Mouse (Mus musculus): Measurements from ENCODE around the gene Zfp423. TPM values are rescaled to one million over a fixed set of nuclear protein-coding genes. Genes with fewer than 3 reads are reported as not detected.

Zfp423 gene
- polyA plus RNA-seq, 1 experiment from 2014 or later, result 6.1 TPM

DNA sequence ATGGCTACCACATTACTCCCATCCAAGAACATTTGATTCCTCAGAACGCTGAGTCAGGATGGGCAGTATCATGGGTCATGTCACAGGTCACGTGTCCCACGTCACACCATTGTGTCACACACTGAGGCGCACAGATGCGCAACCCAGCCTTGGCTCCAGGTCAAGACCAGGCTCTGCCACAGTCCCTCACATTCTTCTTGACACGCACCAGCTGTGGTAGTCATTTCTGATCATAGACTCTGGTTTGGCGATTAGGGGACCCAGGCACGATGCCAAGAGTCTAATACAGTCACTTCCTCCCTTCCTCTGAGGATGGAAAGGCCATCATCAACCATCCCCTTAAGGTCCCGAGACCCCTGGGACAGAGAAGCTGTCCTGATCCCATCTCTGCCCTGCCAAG, 43.6 kb downstream of the Zfp423 start:
- no peak for DNase-seq (ENCODE audit: low spot score)
- H3K4me3 ChIP-seq (replicated peaks; ENCODE audit: low read depth, low read length), result no peak overlapping the region
- H3K4me1 ChIP-seq (replicated peaks; ENCODE audit: insufficient read depth, low read length), result peaks cover 14% of the 10 kb centered on the region
- no peak overlapping the region for H3K9ac ChIP-seq (ENCODE audit: low read depth, low read length)
- ATAC-seq (replicated peaks; ENCODE audit: low FRiP score, low read depth), result no peak
- H3K4me2 ChIP-seq (ENCODE audit: low read length), result no peak overlapping the region
- no peaks in the 10 kb centered on the region for H3K9me3 ChIP-seq (replicated peaks; ENCODE audit: low read length)
- no peak for TF ChIP-seq CTCF (IDR thresholded peaks at IDR 0.05; ENCODE audit: low read depth)
- 59% methylated on average over 9 of the region's 9 CpGs for WGBS
- no peaks in the 10 kb centered on the region for H3K27me3 ChIP-seq (ENCODE audit: insufficient read depth, low read length)
- no peak overlapping the region for H3K27ac ChIP-seq
- H3K36me3 ChIP-seq (ENCODE audit: insufficient read depth, low read length), result no peaks in the 10 kb centered on the region

DNA sequence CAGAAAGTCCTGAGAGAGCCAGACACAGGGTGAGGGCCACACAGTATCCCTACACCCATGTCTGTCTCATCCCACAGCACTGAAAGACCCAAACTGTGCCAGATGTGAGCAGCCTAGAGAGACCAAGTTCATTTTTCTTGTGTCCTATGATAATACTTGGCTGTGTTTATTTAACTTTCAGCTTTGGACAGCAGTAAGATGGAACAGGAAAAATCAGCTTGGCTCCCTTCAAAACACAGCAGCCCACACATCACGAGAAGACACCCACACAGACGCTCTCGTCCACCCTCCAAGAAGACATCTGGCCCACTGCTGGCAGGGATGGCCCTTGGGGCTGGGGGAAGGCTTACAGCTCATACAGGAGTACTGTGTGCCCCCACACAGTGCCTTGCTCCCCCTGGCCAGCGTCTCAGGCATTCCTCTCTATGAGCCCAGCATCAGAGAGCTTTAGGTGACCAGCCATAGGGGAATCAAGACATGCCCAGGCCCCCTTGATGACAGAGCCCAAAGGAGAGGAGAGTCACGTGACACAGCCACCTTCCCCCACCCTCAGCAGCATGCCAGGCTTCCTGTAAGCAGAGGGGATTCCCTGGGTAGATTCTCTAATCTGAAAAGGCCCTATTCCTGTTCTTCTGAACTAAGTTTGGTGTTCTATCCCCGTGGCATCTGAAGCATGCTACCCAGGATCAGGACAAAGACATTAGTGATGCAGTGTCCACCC, 45.0 kb downstream of the Zfp423 start:
- peaks cover 14% of the 10 kb centered on the region for H3K4me1 ChIP-seq (replicated peaks; ENCODE audit: insufficient read depth, low read length)
- no peak overlapping the region for H3K9ac ChIP-seq (ENCODE audit: low read depth, low read length)
- no peak for TF ChIP-seq CTCF (IDR thresholded peaks at IDR 0.05; ENCODE audit: low read depth)
- no peaks in the 10 kb centered on the region for H3K27me3 ChIP-seq (ENCODE audit: insufficient read depth, low read length)
- ATAC-seq (replicated peaks; ENCODE audit: low FRiP score, low read depth) (no peak; the same call in 1 of the 2 replicates), DNase-seq (ENCODE audit: low spot score) (no peak)
- no peaks in the 10 kb centered on the region for H3K36me3 ChIP-seq (ENCODE audit: insufficient read depth, low read length)
- H3K4me3 ChIP-seq (replicated peaks; ENCODE audit: low read depth, low read length), result no peak overlapping the region
- no peak overlapping the region for H3K27ac ChIP-seq
- WGBS, result 41% methylated on average over 6 of the region's 6 CpGs
- no peak overlapping the region for H3K4me2 ChIP-seq (ENCODE audit: low read length)
- no peaks in the 10 kb centered on the region for H3K9me3 ChIP-seq (replicated peaks; ENCODE audit: low read length)

- peaks cover 4% of the 10 kb centered on the region for H3K4me1 ChIP-seq (replicated peaks; ENCODE audit: insufficient read depth, low read length)
- TF ChIP-seq CTCF (IDR thresholded peaks at IDR 0.05; ENCODE audit: low read depth), result no peak
- WGBS, result 84% methylated on average over 2 of the region's 2 CpGs
- H3K27ac ChIP-seq, result no peak overlapping the region
- H3K4me3 ChIP-seq (replicated peaks; ENCODE audit: low read depth, low read length), result no peak overlapping the region
- no peaks in the 10 kb centered on the region for H3K36me3 ChIP-seq (ENCODE audit: insufficient read depth, low read length)
- DNase-seq (ENCODE audit: low spot score) (no peak), ATAC-seq (replicated peaks; ENCODE audit: low FRiP score, low read depth) (no peak)
- H3K9ac ChIP-seq (ENCODE audit: low read depth, low read length), result no peak overlapping the region
- H3K4me2 ChIP-seq (ENCODE audit: low read length), result no peak overlapping the region
- H3K9me3 ChIP-seq (replicated peaks; ENCODE audit: low read length), result no peaks in the 10 kb centered on the region
- no peaks in the 10 kb centered on the region for H3K27me3 ChIP-seq (ENCODE audit: insufficient read depth, low read length)
Observed at GRCm38 (mm10) chr8:87908940-87909339, 50.5 kb downstream of the Zfp423 start.

GRCm38 (mm10) chr8:87905404-87905803, 54.0 kb downstream of the Zfp423 start:
- H3K4me2 ChIP-seq (ENCODE audit: low read length), result no peak overlapping the region
- no peak for TF ChIP-seq CTCF (IDR thresholded peaks at IDR 0.05; ENCODE audit: low read depth)
- no peak overlapping the region for H3K27ac ChIP-seq
- H3K36me3 ChIP-seq (ENCODE audit: insufficient read depth, low read length), result no peaks in the 10 kb centered on the region
- ATAC-seq (replicated peaks; ENCODE audit: low FRiP score, low read depth) (no peak), DNase-seq (ENCODE audit: low spot score) (no peak)
- WGBS, result 95% methylated on average over 5 of the region's 5 CpGs
- H3K9ac ChIP-seq (ENCODE audit: low read depth, low read length), result no peak overlapping the region
- H3K4me3 ChIP-seq (replicated peaks; ENCODE audit: low read depth, low read length), result no peak overlapping the region
- no peaks in the 10 kb centered on the region for H3K9me3 ChIP-seq (replicated peaks; ENCODE audit: low read length)
- no peaks in the 10 kb centered on the region for H3K27me3 ChIP-seq (ENCODE audit: insufficient read depth, low read length)
- H3K4me1 ChIP-seq (replicated peaks; ENCODE audit: insufficient read depth, low read length), result no peaks in the 10 kb centered on the region; the same call in 1 of the 2 replicates

GRCm38 (mm10) chr8:87904108-87904507, 55.3 kb downstream of the Zfp423 start:
- DNase-seq (ENCODE audit: low spot score) (no peak), ATAC-seq (replicated peaks; ENCODE audit: low FRiP score, low read depth) (no peak)
- no peaks in the 10 kb centered on the region for H3K9me3 ChIP-seq (replicated peaks; ENCODE audit: low read length)
- H3K27ac ChIP-seq, result no peak overlapping the region
- 79% methylated on average over 5 of the region's 5 CpGs for WGBS
- H3K27me3 ChIP-seq (ENCODE audit: insufficient read depth, low read length), result no peaks in the 10 kb centered on the region
- H3K4me2 ChIP-seq (ENCODE audit: low read length), result no peak overlapping the region
- H3K4me1 ChIP-seq (replicated peaks; ENCODE audit: insufficient read depth, low read length), result no peaks in the 10 kb centered on the region; the same call in 1 of the 2 replicates
- H3K36me3 ChIP-seq (ENCODE audit: insufficient read depth, low read length), result no peaks in the 10 kb centered on the region
- TF ChIP-seq CTCF (IDR thresholded peaks at IDR 0.05; ENCODE audit: low read depth), result no peak
- H3K4me3 ChIP-seq (replicated peaks; ENCODE audit: low read depth, low read length), result no peak overlapping the region
- no peak overlapping the region for H3K9ac ChIP-seq (ENCODE audit: low read depth, low read length)

GRCm38 (mm10) chr8:87895203-87896041, 64.0 kb downstream of the Zfp423 start:
- Histone ChIP-seq H3K4me1 (replicated peaks; ENCODE audit: insufficient read depth, low read length) (peaks cover 16% of the 10 kb centered on the region), H3K27me3 (ENCODE audit: insufficient read depth, low read length) (no peaks in the 10 kb centered on the region), H3K4me2 (ENCODE audit: low read length) (no peak overlapping the region), H3K36me3 (ENCODE audit: insufficient read depth, low read length) (no peaks in the 10 kb centered on the region), H3K9ac (ENCODE audit: low read depth, low read length) (no peak overlapping the region), H3K27ac (no peak overlapping the region), H3K9me3 (replicated peaks; ENCODE audit: low read length) (no peaks in the 10 kb centered on the region), H3K4me3 (replicated peaks; ENCODE audit: low read depth, low read length) (no peak overlapping the region)
- 63% methylated on average over 13 of the region's 13 CpGs for WGBS
- DNase-seq (ENCODE audit: low spot score), result no peak
- TF ChIP-seq CTCF (IDR thresholded peaks at IDR 0.05; ENCODE audit: low read depth), result no peak
- no peak for ATAC-seq (replicated peaks; ENCODE audit: low FRiP score, low read depth)

All from kidney, postnatal 0 days (tissue).